Mouse (Mus musculus) intestine, embryonic 15.5 days (tissue): ENCODE data around the gene Ctc1. TPM values are rescaled to one million over a fixed set of nuclear protein-coding genes. Genes with fewer than 3 reads are reported as not detected.
A peak's percentile ranks its signal among the peaks of the same experiment; 100 is the strongest.
"Not testable (repeated sequence)": the region's sequence is repeated elsewhere in the genome, so short reads cannot be mapped to it uniquely, and the experiment has no call there.

Source experiments
- ATAC-seq: fragments of 200-750 bp; cut with Nextera tagmentation; 2 replicates; pipeline ENCODE4 v1.8.0; 2017; ENCODE audit warnings: moderate TSS enrichment, moderate library complexity
- H3K27ac ChIP-seq: fragments of 300-500 bp; sonication (generic); 2 replicates; pipeline ENCODE4 v1.5.1; 2015; ENCODE audit warnings: mild to moderate bottlenecking, inconsistent platforms
- H3K27me3 ChIP-seq: fragments of 300-500 bp; sonication (generic); replicated peaks from 2 replicates; pipeline ENCODE4 v1.6.1; 2015; ENCODE audit warnings: inconsistent platforms
- H3K36me3 ChIP-seq: fragments of 300-500 bp; sonication (generic); 2 replicates; pipeline ENCODE4 v1.6.1; 2015; ENCODE audit warnings: inconsistent platforms
- H3K4me1 ChIP-seq: fragments of 300-500 bp; sonication (generic); replicated peaks from 2 replicates; pipeline ENCODE4 v1.6.1; 2015; ENCODE audit warnings: inconsistent platforms
- H3K4me2 ChIP-seq: fragments of 300-500 bp; sonication (generic); replicated peaks from 2 replicates; pipeline ENCODE4 v1.6.1; 2015; ENCODE audit warnings: mild to moderate bottlenecking, inconsistent platforms
- H3K4me3 ChIP-seq: fragments of 300-500 bp; sonication (generic); replicated peaks from 2 replicates; pipeline ENCODE4 v1.5.1; 2015; ENCODE audit warnings: inconsistent platforms
- H3K9ac ChIP-seq: fragments of 300-500 bp; sonication (generic); 2 replicates; pipeline ENCODE4 v1.6.1; 2015; ENCODE audit warnings: inconsistent platforms
- H3K9me3 ChIP-seq: fragments of 300-500 bp; sonication (generic); 2 replicates; pipeline ENCODE4 v1.6.1; 2016; ENCODE audit warnings: inconsistent platforms
- WGBS: fragments of 180-500 bp; shearing (Covaris S2); methylation state at CpG from one replicate; pipeline ENCODE4 v1.1.7; 2015; 5-methylcytosine and 5-hydroxymethylcytosine counted together
- polyA plus RNA-seq: library from polyadenylated mRNA; unstranded; fragments of >200 nt; fragmentation: Nextera tagmentation; extraction: Ambion mirVana; gene quantifications from 2 replicates; pipeline ENCODE4 v1.2.1, GENCODE M21; 2015

The Ctc1 gene
- 35.1 and 38.6 TPM in 2 replicates for polyA plus RNA-seq

- peak within 1 kb of the TSS; percentile 90 for H3K27ac ChIP-seq
- 2% methylated on average over 38 of the region's 38 CpGs for WGBS
- peaks cover 6% of the 10 kb centered on the region; the same call in 1 of the 2 replicates for H3K4me1 ChIP-seq
- H3K27me3 ChIP-seq = no peaks in the 10 kb centered on the region
- peak; percentile 96 for ATAC-seq
- H3K4me2 ChIP-seq = peak within 1 kb of the TSS; percentile 72
- no peaks in the 10 kb centered on the region for H3K36me3 ChIP-seq
- H3K9ac ChIP-seq = peak within 1 kb of the TSS; percentile 69
- H3K9me3 ChIP-seq = no peaks in the 10 kb centered on the region
- peak within 1 kb of the TSS; percentile 56 for H3K4me3 ChIP-seq
Observed at GRCm38 (mm10) chr11:69015644-69016441, at the start of gene Ctc1. Gene Ctc1 (plus strand): TSS chr11:69015911.

- no peaks in the 10 kb centered on the region for H3K27me3 ChIP-seq
- no peaks in the 10 kb centered on the region for H3K9me3 ChIP-seq
- H3K9ac ChIP-seq = no peak overlapping the region
- no peak overlapping the region for H3K4me3 ChIP-seq
- no peaks in the 10 kb centered on the region for H3K36me3 ChIP-seq
- H3K27ac ChIP-seq = no peak overlapping the region
- peaks cover 14% of the 10 kb centered on the region for H3K4me1 ChIP-seq
- whole genome bisulfite sequencing = 41% methylated on average over 1 of the region's 1 CpGs
- no peak overlapping the region for H3K4me2 ChIP-seq
- ATAC-seq = no peak
Observed at GRCm38 (mm10) chr11:68966554-68966953, 49.2 kb upstream of the Ctc1 start.

- peak within 1 kb of the TSS; percentile 96 for H3K4me2 ChIP-seq
- peak; percentile 98 for ATAC-seq
- no peaks in the 10 kb centered on the region for H3K27me3 ChIP-seq
- H3K9me3 ChIP-seq = no peaks in the 10 kb centered on the region
- 0 out of 2 replicates have a peak within 1 kb of the TSS, but pooled peaks have one; percentile 19 for H3K27ac ChIP-seq
- H3K36me3 ChIP-seq = no peaks in the 10 kb centered on the region
- H3K4me1 ChIP-seq = peaks cover 20% of the 10 kb centered on the region
- peak within 1 kb of the TSS; percentile 50 for H3K9ac ChIP-seq
- peak within 1 kb of the TSS; percentile 53 for H3K4me3 ChIP-seq
- under 1% methylated on average over 50 of the region's 50 CpGs for WGBS
Observed at GRCm38 (mm10) chr11:68967337-68968282, 48.1 kb upstream of the Ctc1 start, which contains the start of gene Slc25a35. Gene Slc25a35 (plus strand): TSS chr11:68968131.

GRCm38 (mm10) chr11:68968752-68969151 lies 47.0 kb upstream of the Ctc1 start:
- no peaks in the 10 kb centered on the region for H3K9me3 ChIP-seq
- 86% methylated on average over 11 of the region's 11 CpGs for whole genome bisulfite sequencing
- no peak overlapping the region for H3K27ac ChIP-seq
- no peaks in the 10 kb centered on the region for H3K27me3 ChIP-seq
- peaks cover 23% of the 10 kb centered on the region for H3K4me1 ChIP-seq
- H3K9ac ChIP-seq = no peak overlapping the region
- no peak for ATAC-seq
- no peaks in the 10 kb centered on the region for H3K36me3 ChIP-seq
- H3K4me3 ChIP-seq = no peak overlapping the region
- peak overlapping the region; percentile 96; the same call in 1 of the 2 replicates for H3K4me2 ChIP-seq

GRCm38 (mm10) chr11:68970232-68970631 lies 45.5 kb upstream of the Ctc1 start:
- no peak overlapping the region for H3K4me2 ChIP-seq
- no peaks in the 10 kb centered on the region for H3K36me3 ChIP-seq
- no peak for ATAC-seq
- H3K4me1 ChIP-seq = peaks cover 23% of the 10 kb centered on the region
- H3K27ac ChIP-seq = no peak overlapping the region
- no peaks in the 10 kb centered on the region for H3K27me3 ChIP-seq
- H3K4me3 ChIP-seq = no peak overlapping the region
- no peak overlapping the region for H3K9ac ChIP-seq
- WGBS = 78% methylated on average over 4 of the region's 4 CpGs
- H3K9me3 ChIP-seq = no peaks in the 10 kb centered on the region

GRCm38 (mm10) chr11:68973250-68974058 lies 42.3 kb upstream of the Ctc1 start:
- peak overlapping the region; percentile 21; the same call in 1 of the 2 replicates for H3K9ac ChIP-seq
- not testable (repeated sequence) for H3K27ac ChIP-seq

GRCm38 (mm10) chr11:68974059-68974450 lies 41.7 kb upstream of the Ctc1 start:
- no peak overlapping the region for H3K27ac ChIP-seq

More at GRCm38 (mm10) chr11:68973250-68974058, 42.3 kb upstream of the Ctc1 start:
- Histone ChIP-seq H3K4me2 (peak overlapping the region; percentile 68), H3K4me3 (peak overlapping the region; percentile 39), H3K4me1 (peaks cover 14% of the 10 kb centered on the region)
- WGBS = under 1% methylated on average over 38 of the region's 38 CpGs
- H3K9me3 ChIP-seq, H3K27me3 ChIP-seq, H3K36me3 ChIP-seq: not testable (repeated sequence)
- ATAC-seq = peak; percentile 93

GRCm38 (mm10) chr11:68975085-68975484 lies 40.6 kb upstream of the Ctc1 start, which contains the start of gene Rangrf:
Gene Rangrf (minus strand): TSS chr11:68975185.
- H3K27me3 ChIP-seq = no peaks in the 10 kb centered on the region
- WGBS = 76% methylated on average over 7 of the region's 7 CpGs
- H3K4me2 ChIP-seq = peak within 1 kb of the TSS; percentile 68
- peak within 1 kb of the TSS; percentile 39 for H3K4me3 ChIP-seq
- peaks cover 9% of the 10 kb centered on the region for H3K4me1 ChIP-seq
- H3K36me3 ChIP-seq = no peaks in the 10 kb centered on the region
- H3K9me3 ChIP-seq = no peaks in the 10 kb centered on the region
- ATAC-seq = no peak
- H3K9ac ChIP-seq = peak within 1 kb of the TSS; percentile 21; the same call in 1 of the 2 replicates
- no peak within 1 kb of the TSS for H3K27ac ChIP-seq

More at GRCm38 (mm10) chr11:68974059-68974450, 41.7 kb upstream of the Ctc1 start:
- peak overlapping the region; percentile 68 for H3K4me2 ChIP-seq
- no peaks in the 10 kb centered on the region for H3K9me3 ChIP-seq
- peak overlapping the region; percentile 39 for H3K4me3 ChIP-seq
- WGBS = 37% methylated on average over 6 of the region's 6 CpGs
- ATAC-seq = no peak; the same call in 1 of the 2 replicates
- no peaks in the 10 kb centered on the region for H3K36me3 ChIP-seq
- H3K27me3 ChIP-seq = no peaks in the 10 kb centered on the region
- H3K4me1 ChIP-seq = peaks cover 9% of the 10 kb centered on the region
- H3K9ac ChIP-seq = peak overlapping the region; percentile 21; the same call in 1 of the 2 replicates

GRCm38 (mm10) chr11:68975601-68976000 lies 40.1 kb upstream of the Ctc1 start:
- no peak overlapping the region for H3K9ac ChIP-seq
- no peaks in the 10 kb centered on the region for H3K27me3 ChIP-seq
- whole genome bisulfite sequencing = 87% methylated on average over 1 of the region's 1 CpGs
- no peak overlapping the region for H3K4me3 ChIP-seq
- no peaks in the 10 kb centered on the region for H3K9me3 ChIP-seq
- H3K4me2 ChIP-seq = no peak overlapping the region
- H3K4me1 ChIP-seq = peaks cover 9% of the 10 kb centered on the region
- H3K36me3 ChIP-seq = no peaks in the 10 kb centered on the region
- H3K27ac ChIP-seq = no peak overlapping the region
- no peak for ATAC-seq

GRCm38 (mm10) chr11:68979320-68979733 lies 36.4 kb upstream of the Ctc1 start:
- 49% methylated on average over 5 of the region's 5 CpGs for WGBS
- Histone ChIP-seq H3K36me3 (no peaks in the 10 kb centered on the region), H3K4me1 (no peaks in the 10 kb centered on the region), H3K27ac (peak overlapping the region; percentile 62), H3K4me2 (no peak overlapping the region), H3K9ac (no peak overlapping the region), H3K4me3 (no peak overlapping the region), H3K27me3 (no peaks in the 10 kb centered on the region), H3K9me3 (no peaks in the 10 kb centered on the region)
- ATAC-seq = peak; percentile 63

- Histone ChIP-seq H3K36me3 (no peaks in the 10 kb centered on the region), H3K27me3 (no peaks in the 10 kb centered on the region), H3K4me3 (no peak overlapping the region), H3K9me3 (no peaks in the 10 kb centered on the region), H3K9ac (no peak overlapping the region), H3K4me2 (no peak overlapping the region), H3K4me1 (no peaks in the 10 kb centered on the region), H3K27ac (no peak overlapping the region)
- WGBS = 50% methylated on average over 3 of the region's 3 CpGs
- ATAC-seq = peak; percentile 78
Observed at GRCm38 (mm10) chr11:68980919-68981318, 34.8 kb upstream of the Ctc1 start.
